Mouse (Mus musculus) neural tube, embryonic 10.5 days (tissue): ENCODE measurements around the gene Pet117.

Experiments used
- DNase-seq: peaks from one replicate; pipeline ENCODE4 v3.0.0-alpha.2; 2017; ENCODE audit warnings: low spot score; ENCODE audit errors: extremely low spot score

Gene Pet117

DNA sequence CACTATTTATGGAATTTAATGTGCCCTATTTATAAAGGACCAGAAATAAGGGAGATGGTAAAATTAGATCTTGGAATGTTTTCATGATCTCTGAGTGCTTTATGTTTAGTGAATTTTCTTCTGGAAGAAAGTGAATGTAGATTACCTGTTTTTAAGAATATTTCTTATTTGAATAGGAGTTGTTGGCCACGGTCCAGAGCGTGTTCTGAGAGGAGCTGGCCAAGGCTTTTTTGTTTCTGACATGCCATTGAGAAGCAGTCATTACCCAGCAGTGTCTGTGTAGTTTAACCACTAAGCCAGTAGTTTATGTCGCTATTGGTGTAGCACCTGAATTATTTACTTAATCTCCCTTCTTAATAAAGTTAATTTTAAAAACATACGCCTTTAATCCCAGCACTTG, 12.9 kb downstream of the Pet117 start:
- no peak for DNase-seq

DNA sequence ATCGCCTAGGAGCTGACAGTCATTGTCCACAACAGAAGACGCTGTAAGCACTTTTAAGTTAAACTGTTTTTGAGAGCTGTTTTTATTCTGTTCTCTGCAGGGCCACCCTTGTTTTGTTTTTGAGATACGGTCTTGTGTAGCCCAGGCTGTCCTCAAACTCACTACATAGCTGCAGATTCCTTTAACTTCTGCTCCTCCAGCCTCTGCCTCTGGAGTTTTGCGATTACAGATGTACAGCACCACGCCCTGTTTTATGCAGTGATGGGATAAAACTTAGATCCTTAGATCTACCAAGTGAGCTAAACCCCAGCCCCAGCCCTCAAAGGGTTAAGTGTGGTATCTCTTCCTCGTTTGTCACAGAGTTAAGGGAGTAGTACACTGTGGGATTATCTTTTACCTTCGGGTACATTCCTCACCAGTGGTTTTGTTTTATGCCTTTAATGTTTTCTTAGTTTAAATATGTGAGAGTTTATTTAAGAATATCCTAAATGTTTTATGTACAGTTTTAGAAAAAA, 13.9 kb downstream of the Pet117 start:
- no peak for DNase-seq

DNA sequence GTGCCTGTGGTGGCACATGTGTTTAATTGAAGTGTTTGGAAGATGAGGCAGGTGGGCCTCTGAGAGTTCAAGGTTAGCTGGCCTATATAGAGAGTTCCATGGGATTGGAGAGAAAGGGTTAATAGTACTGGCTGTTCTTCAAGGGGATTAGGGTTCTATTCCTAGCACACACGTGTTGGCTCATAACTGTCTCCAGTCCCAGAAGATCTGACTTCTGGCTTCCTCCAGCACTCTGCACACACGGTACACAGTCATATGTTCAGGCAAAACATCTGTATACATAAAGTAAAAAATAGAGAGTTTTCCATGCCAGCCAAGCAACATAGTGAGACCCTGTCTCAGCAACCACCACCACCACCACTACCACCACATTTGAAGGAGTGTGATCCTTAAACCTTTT, 17.5 kb downstream of the Pet117 start:
- DNase-seq, result no peak

DNA sequence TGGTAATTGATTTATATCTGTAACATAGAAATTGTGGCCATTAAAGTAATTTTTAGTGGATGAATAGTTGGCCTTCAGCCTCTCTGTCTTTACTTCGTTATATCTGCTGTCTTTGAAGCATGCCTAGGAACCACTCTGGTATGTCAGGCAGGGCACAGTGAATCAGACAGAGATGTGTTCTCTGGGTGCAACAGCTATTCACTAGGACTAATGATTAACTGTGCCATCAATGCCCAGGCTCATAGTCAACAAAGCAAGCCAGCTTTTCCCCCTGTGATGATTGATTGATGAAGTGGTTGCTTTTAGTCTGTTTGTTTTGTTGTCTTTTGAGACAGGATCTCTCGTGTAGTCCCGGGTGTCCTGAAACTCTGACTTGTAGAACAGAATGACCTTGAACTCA, 19.6 kb downstream of the Pet117 start:
- no peak for DNase-seq

DNA sequence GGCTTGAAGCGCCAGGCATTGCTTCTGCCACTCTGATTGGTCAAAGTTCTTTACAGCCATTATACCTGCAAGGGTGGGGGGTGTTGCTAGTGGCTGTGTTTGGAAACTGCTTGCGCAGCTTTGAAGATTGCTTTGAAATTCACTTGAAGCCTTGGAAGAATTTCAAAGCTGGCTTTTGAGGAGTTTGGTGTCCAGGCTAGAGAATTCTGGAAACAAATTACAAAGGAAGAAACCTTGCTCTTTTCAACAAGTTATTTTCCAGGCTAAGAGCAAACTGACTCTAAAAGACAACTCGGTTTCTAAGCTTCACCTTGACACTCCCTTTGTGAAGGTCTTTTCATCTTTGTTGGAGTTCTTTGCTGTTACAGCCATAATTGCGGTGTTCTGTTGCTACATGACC, 30.7 kb downstream of the Pet117 start:
- no peak for DNase-seq

DNA sequence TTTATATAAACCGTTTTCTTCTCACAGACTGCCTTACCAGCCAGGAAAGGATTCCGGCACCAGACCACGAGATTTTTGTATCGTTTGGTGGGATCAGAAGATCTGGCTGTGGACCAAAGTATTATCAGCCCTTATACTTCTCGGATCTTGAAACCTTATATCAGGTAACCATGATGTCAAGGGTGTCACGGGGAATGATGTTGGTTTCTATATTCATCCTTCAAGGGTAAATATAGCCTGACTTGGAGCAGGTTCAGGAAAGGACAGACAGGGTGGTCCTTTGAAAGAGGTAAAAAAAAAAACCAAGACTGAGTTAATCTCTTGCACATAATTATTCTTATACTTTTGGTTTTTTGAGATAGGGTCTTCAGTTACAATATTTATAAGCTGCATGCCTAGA, 31.9 kb downstream of the Pet117 start:
- no peak for DNase-seq

DNA sequence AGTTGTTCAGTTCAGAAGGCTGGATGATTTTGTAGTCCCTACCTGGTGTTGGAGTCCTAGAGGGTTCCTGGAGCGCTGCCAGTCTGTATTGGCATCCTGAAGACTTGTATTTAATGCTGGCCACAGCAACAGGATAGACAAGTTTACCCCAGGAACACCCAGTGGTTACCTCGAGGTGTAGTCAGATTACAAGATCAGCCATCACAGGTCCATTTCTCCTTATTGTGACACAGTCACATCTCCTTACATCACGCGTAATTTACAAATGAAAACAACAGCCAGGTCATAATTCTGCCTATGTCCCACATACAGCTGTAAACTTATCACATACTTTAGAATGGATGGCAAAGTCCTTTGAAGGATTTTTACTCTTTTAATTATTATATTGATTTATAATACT, 40.2 kb downstream of the Pet117 start:
- no peak for DNase-seq

DNA sequence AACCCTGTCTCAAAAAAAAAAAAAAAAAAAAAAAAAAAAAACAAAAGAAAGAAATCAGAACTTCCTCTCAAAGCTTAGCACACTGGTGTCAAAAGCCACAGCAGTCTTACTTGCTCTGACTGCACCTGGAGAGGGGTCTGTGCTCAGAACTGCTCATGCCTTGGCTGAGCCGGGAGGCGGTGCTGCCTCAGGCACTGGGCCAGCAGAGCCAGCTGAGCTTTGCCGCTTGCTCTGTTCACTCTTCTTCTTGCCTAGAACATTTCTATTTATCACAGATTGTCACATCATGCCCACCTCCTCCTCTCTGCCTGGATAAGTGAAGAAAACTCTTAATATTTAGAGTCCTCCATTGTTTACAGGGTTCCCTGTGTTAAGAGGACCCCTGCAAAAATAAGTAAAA, 41.8 kb downstream of the Pet117 start:
- no peak for DNase-seq

DNA sequence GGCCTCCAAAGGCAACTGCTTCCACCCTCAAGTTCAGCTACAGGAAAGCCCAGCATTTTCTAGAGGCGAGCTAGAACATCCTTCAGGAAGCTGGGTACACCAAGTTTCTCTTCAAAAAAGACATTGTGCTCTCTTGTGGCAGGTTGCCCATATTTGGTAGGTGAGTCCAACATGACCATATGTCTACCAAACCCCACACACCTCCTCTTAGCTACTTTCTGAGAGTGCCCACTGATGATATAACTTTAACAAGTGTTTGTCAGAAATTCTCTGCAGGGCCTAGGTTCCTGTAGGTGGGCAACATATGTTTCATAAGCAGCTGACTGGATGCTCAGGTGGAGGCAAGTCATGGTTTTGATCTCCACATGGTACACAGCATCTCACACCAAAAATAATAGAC, 45.9 kb downstream of the Pet117 start:
- DNase-seq, result no peak

DNA sequence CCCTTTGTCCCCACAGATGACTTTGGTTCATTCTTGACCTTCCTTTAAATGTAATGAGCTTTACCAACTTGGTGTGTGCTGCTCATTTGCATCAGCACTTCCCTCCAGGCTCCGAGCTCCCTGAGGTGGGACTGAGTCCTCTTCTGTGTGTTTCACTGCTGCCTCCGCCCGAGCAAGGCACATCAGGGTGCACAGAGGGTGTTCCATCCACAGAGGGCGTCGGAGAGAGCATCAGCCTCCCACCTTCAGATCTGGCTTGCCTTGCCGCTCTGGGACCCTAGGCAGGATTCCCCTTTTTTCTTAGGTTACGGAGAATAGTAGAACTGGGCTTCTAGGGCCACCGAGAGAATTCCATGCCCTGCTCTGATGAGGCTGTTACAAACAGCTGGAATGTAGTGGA, 48.1 kb downstream of the Pet117 start:
- no peak for DNase-seq

DNA sequence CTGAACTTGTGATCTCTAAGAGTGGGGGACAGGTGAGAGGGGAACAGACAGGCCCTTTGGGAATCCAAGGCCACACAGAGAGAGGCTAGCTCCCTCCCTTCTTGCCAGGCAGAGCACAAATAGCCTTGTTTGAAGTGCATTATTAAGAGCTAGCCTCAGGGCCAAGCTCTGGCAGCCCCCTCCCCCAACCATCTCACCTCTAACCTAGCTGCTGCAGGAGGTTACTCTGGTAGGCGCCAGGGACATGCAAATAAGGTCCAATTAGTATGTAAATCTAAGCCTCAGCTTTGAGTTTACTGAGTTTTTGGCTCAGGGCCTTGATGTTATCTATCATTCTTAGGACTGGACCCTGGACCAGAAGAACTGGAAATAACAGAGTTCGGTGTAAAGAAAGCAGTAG, 49.3 kb downstream of the Pet117 start:
- no peak for DNase-seq

DNA sequence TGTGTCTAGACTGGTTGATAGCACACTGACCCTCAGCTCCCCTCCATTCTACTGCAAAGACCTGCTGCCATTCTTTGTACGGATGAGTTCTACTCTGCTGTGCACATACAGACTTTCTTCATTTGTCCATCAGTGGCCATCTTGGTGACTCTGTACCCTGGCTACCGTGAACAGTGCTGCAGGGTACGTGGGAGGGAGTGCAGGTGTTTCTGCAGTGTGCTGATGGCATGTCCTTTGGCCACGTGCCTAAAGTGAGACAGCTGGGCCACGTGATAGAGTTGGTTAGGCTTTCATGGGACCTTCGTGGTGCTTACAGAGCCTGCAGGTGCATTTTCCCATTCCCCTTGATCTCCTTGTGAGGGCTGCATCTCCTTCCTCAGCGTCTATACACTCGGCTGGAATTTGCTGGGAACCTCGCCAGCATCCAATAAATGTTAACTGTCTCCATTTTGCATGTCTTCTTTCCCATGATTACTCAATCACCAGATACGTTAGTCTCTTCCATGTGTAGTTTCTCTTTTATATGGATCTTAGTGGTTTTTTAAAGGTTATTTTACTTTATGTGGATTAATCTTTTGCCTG, 53.4 kb downstream of the Pet117 start:
- DNase-seq, result no peak
